Mouse (Mus musculus) E14TG2a.4 (cell line): Measurements from ENCODE around the gene Sema5a.

Experiments
- CTCF ChIP-seq: conservative IDR thresholded peaks from 2 replicates; pipeline ENCODE4 v1.5.1; 2014; ENCODE audit warnings: low read length
- POU5F1 ChIP-seq: IDR thresholded peaks from 2 replicates; pipeline ENCODE4 v1.6.1; 2014; ENCODE audit warnings: low read length, borderline replicate concordance

GRCm38 (mm10) chr15:32324105-32324504 lies 79.5 kb downstream of the Sema5a start:
- TF ChIP-seq CTCF: no peak
- TF ChIP-seq POU5F1: no peak
